Mouse (Mus musculus): ENCODE results near the gene Arhgap4.
A peak's percentile ranks its signal among the peaks of the same experiment; 100 is the strongest.

Gene Arhgap4

GRCm38 (mm10) chrX:73921823-73922549 is at the start of gene Arhgap4, which contains the start of gene Naa10:
Arhgap4 (minus strand) TSS chrX:73921870.
Naa10 (minus strand) TSS chrX:73921944.
- peak; percentile 90 for DNase-seq

GRCm38 (mm10) chrX:73970781-73971180 is 49.1 kb upstream of the Arhgap4 start:
- DNase-seq = no peak

GRCm38 (mm10) chrX:73969729-73970128 is 48.1 kb upstream of the Arhgap4 start:
- no peak for DNase-seq

GRCm38 (mm10) chrX:73969167-73969566 is 47.5 kb upstream of the Arhgap4 start:
- no peak for DNase-seq

GRCm38 (mm10) chrX:73967177-73968075 is 45.8 kb upstream of the Arhgap4 start:
- DNase-seq = peak; percentile 86

GRCm38 (mm10) chrX:73966248-73967176 is 44.8 kb upstream of the Arhgap4 start, which contains the start of gene Hcfc1:
Hcfc1 (minus strand) TSS chrX:73966357.
- DNase-seq = peak; percentile 90

- peak; percentile 49 for DNase-seq
These were observed 43.6 kb upstream of the Arhgap4 start for GRCm38 (mm10) chrX:73965307-73965706.

GRCm38 (mm10) chrX:73964363-73964762 is 42.7 kb upstream of the Arhgap4 start:
- DNase-seq = peak; percentile 28

GRCm38 (mm10) chrX:73954988-73955387 is 33.3 kb upstream of the Arhgap4 start:
- DNase-seq = no peak

- no peak for DNase-seq
These were observed 30.9 kb upstream of the Arhgap4 start for GRCm38 (mm10) chrX:73952603-73953002.

- DNase-seq = no peak
These were observed 27.7 kb upstream of the Arhgap4 start for GRCm38 (mm10) chrX:73949341-73949740.

GRCm38 (mm10) chrX:73948647-73949046 is 27.0 kb upstream of the Arhgap4 start:
- DNase-seq = peak; percentile 54

GRCm38 (mm10) chrX:73946896-73947295 is 25.2 kb upstream of the Arhgap4 start:
- DNase-seq = no peak

GRCm38 (mm10) chrX:73942294-73942693 is 20.6 kb upstream of the Arhgap4 start:
- no peak for DNase-seq

- DNase-seq = no peak
These were observed 20.2 kb upstream of the Arhgap4 start for GRCm38 (mm10) chrX:73941860-73942259.

- no peak for DNase-seq
These were observed 10.2 kb upstream of the Arhgap4 start for GRCm38 (mm10) chrX:73931871-73932270.

- DNase-seq = peak; percentile 73
These were observed 8.9 kb upstream of the Arhgap4 start, which contains the start of gene Renbp for GRCm38 (mm10) chrX:73930402-73931062. Renbp (minus strand) TSS chrX:73930850.

GRCm38 (mm10) chrX:73922550-73922882 is 846 bp upstream of the Arhgap4 start:
- DNase-seq = no peak

GRCm38 (mm10) chrX:73921285-73921822 is 316 bp downstream of the Arhgap4 start:
- no peak for DNase-seq

- no peak for DNase-seq
These were observed 3.0 kb downstream of the Arhgap4 start for GRCm38 (mm10) chrX:73918631-73919030.

GRCm38 (mm10) chrX:73916945-73917344 is 4.7 kb downstream of the Arhgap4 start:
- DNase-seq = no peak

Data from lung, postnatal 14 days (tissue).